In genomic region chr8:83934222-83934621, GRCm38 (mm10) we compare ENCODE assay signal across 21 mouse cellular contexts. TPM values are rescaled to one million over a fixed set of nuclear protein-coding genes. Genes with fewer than 3 reads are reported as not detected.
DNase-seq lines count a peak whose midpoint lies in the region; ATAC-seq lines count a peak whose summit lies in the region.
"Had no signal": no experiment of that assay in that cellular context is flagged by ENCODE, and none has a peak within 500 bp of the region (broad histone marks: within the 10 kb centered on the region; RNA-seq: fewer than 3 reads in every experiment).

No protein-coding gene starts in this region.

- no peaks in the 10 kb centered on the region for H3K9me3 ChIP-seq in heart, embryonic 11.5 days (replicated peaks; ENCODE audit: control insufficient read depth, low read length)
- H3K9me3 ChIP-seq: embryonic facial prominence, embryonic 10.5 days; embryonic facial prominence, embryonic 12.5 days; forebrain, embryonic 13.5 days; forebrain, embryonic 15.5 days; G1E had no signal

- no peaks in the 10 kb centered on the region for H3K27me3 ChIP-seq in heart, embryonic 11.5 days (ENCODE audit: control insufficient read depth, insufficient read depth, low read length)
- H3K27me3 ChIP-seq: CH12.LX; embryonic facial prominence, embryonic 12.5 days; forebrain, embryonic 13.5 days; forebrain, embryonic 15.5 days; Patski had no signal

- no peak overlapping the region for H3K9ac ChIP-seq in heart, embryonic 11.5 days (ENCODE audit: low read depth, low read length)
- H3K9ac ChIP-seq: embryonic facial prominence, embryonic 12.5 days; forebrain, embryonic 13.5 days; forebrain, embryonic 15.5 days; forebrain, postnatal 0 days had no signal

- 76% methylated on average over 5 of the region's 5 CpGs for WGBS in heart, embryonic 11.5 days (ENCODE audit: insufficient replicate concordance)

- H3K27ac ChIP-seq in heart, embryonic 11.5 days (ENCODE audit: low read depth, low read length), result no peak overlapping the region
- H3K27ac ChIP-seq: embryonic facial prominence, embryonic 10.5 days; embryonic facial prominence, embryonic 12.5 days; forebrain, embryonic 13.5 days; forebrain, embryonic 15.5 days had no signal

- H3K36me3 ChIP-seq in heart, embryonic 11.5 days (ENCODE audit: control insufficient read depth, insufficient read depth, low read length), result peaks cover 46% of the 10 kb centered on the region

- no peak overlapping the region for H3K4me3 ChIP-seq in heart, embryonic 11.5 days (ENCODE audit: low read depth, low read length)
- H3K4me3 ChIP-seq: embryonic facial prominence, embryonic 10.5 days; embryonic facial prominence, embryonic 12.5 days; forebrain, embryonic 13.5 days; forebrain, embryonic 15.5 days had no signal

- ATAC-seq in heart, embryonic 11.5 days (replicated peaks; ENCODE audit: insufficient number of reproducible peaks, low FRiP score, low TSS enrichment), result no peak
- ATAC-seq: activated CD4-positive, CD25-positive, alpha-beta regulatory T cell, adult 4 months; CD4-positive, CD25-positive, alpha-beta regulatory T cell, adult 4 months; forebrain, embryonic 13.5 days; forebrain, embryonic 15.5 days; forebrain, postnatal 0 days; Patski had no signal

- DNase-seq in cerebellum, adult 11-12 months, result peak; percentile 7
- DNase-seq in cerebellum, adult 11 months, result no peak
- DNase-seq in cerebellum, postnatal 14 days, result peak; percentile 1 to 6
- no peak for DNase-seq in cerebellum, postnatal 36 days
- DNase-seq in heart, adult 11 months, result peak; percentile 69
- peak; percentile 5 for DNase-seq in right cerebral cortex, postnatal 4 days
- DNase-seq in right cerebral cortex, adult 18-20 months, result no peak
- DNase-seq: adrenal gland, adult 8-10 months; B cell, adult 2 months; cerebellum, adult 8-10 months; forebrain, postnatal 0 days had no signal

- H3K4me2 ChIP-seq in heart, embryonic 11.5 days, result no peak overlapping the region
- H3K4me2 ChIP-seq: embryonic facial prominence, embryonic 12.5 days; forebrain, embryonic 13.5 days; forebrain, embryonic 15.5 days had no signal

- H3K4me1 ChIP-seq in heart, embryonic 11.5 days (ENCODE audit: control insufficient read depth, insufficient read depth, low read length), result no peaks in the 10 kb centered on the region
- H3K4me1 ChIP-seq: embryonic facial prominence, embryonic 10.5 days; embryonic facial prominence, embryonic 12.5 days; forebrain, embryonic 13.5 days; forebrain, embryonic 15.5 days had no signal

RNA-seq across cellular contexts. Expression of gene Gm10644, which starts 20.8 kb away (rescaled TPM):
- polyA plus RNA-seq in heart, embryonic 11.5 days (2014; fragmentation: Nextera tagmentation; extraction: Ambion mirVana), result 0.58 and 0.76 TPM in 2 replicates

RNA-seq across cellular contexts. Expression of gene Asf1b, which starts 21.1 kb away (rescaled TPM):
- 69.4 and 72.2 TPM in 2 replicates for polyA plus RNA-seq in heart, embryonic 11.5 days (2014; fragmentation: Nextera tagmentation; extraction: Ambion mirVana)

RNA-seq across cellular contexts. Expression of gene Adgrl1, which starts 34.3 kb away (rescaled TPM):
- 10.2 and 13.5 TPM in 2 replicates for polyA plus RNA-seq in heart, embryonic 11.5 days (2014; fragmentation: Nextera tagmentation; extraction: Ambion mirVana)

RNA-seq across cellular contexts. Expression of gene Prkaca, which starts 38.6 kb away (rescaled TPM):
- 136 and 139 TPM in 2 replicates for polyA plus RNA-seq in heart, embryonic 11.5 days (2014; fragmentation: Nextera tagmentation; extraction: Ambion mirVana)

Comparison
In these comparisons a context has a peak if more than half of its experiments do, and no peak if none do; other contexts are left out.
1. DNase-seq: peak in cerebellum, adult 11-12 months (single experiment), cerebellum, postnatal 14 days (2 of 2), heart, adult 11 months (single experiment) and right cerebral cortex, postnatal 4 days (single experiment); none in cerebellum, adult 11 months (single experiment), cerebellum, postnatal 36 days (0 of 2) and right cerebral cortex, adult 18-20 months (single experiment).